Mouse (Mus musculus): ENCODE data around the gene Psme2b.
"Not testable (repeated sequence)": the region's sequence is repeated elsewhere in the genome, so short reads cannot be mapped to it uniquely, and the experiment has no call there.

DNA sequence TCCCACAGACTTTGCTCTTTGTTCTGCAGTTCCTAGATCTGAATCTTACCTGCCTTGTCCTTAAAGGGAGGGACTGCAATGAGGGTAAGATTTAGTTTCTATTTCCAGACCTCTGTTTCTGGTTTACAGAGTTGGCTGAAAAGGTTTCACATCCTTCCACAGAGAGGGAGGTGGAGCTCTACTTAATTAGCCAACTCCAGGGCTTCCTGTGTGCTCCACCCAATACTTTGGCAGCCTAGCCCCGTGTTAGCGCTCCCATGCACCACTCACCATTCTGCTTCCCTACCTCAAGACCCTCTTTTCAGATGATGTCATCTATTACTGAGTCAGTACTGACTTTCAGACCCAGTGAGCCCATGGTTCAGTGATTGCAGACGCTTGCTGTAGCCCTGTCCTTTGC lies 33.3 kb upstream of the Psme2b start, which contains the start of gene 9930111J21Rik1:
- TF ChIP-seq CTCF, EP300 (IDR thresholded peaks at IDR 0.05): not testable (repeated sequence)

Measured in lung, postnatal 0 days (tissue).